Mouse (Mus musculus) C2C12 (cell line): ENCODE results near the gene Tdrkh. TPM values are rescaled to one million over a fixed set of nuclear protein-coding genes. Genes with fewer than 3 reads are reported as not detected.

Source experiments
- H3K27me3 ChIP-seq: one replicate; pipeline ENCODE4 v1.6.1; 2011; ENCODE audit not compliant: control insufficient read depth, insufficient read depth, insufficient read length
- H3K36me3 ChIP-seq: one replicate; pipeline ENCODE4 v1.6.1; 2011; ENCODE audit not compliant: control insufficient read depth, insufficient read depth
- H3K4me3 ChIP-seq: one replicate; pipeline ENCODE4 v1.5.1; 2011; ENCODE audit warnings: mild to moderate bottlenecking, control low read depth; ENCODE audit not compliant: poor library complexity, insufficient read depth, severe bottlenecking
- H3K79me2 ChIP-seq: one replicate; pipeline ENCODE4 v1.6.1; 2011; ENCODE audit not compliant: control insufficient read depth, insufficient read depth
- H3K79me3 ChIP-seq: one replicate; pipeline ENCODE4 v1.6.1; 2011; ENCODE audit warnings: low read depth, control low read depth
- H3ac ChIP-seq: one replicate; pipeline ENCODE3; 2011; ENCODE audit warnings: low read depth; ENCODE audit not compliant: control insufficient read depth, insufficient read length
- CEBPB ChIP-seq: IDR thresholded peaks from one replicate; pipeline ENCODE4 v1.6.1; 2011; ENCODE audit warnings: low read depth, mild to moderate bottlenecking, control low read depth, moderate library complexity
- CTCF ChIP-seq: IDR thresholded peaks from one replicate; pipeline ENCODE4 v1.5.1; 2011; ENCODE audit not compliant: control insufficient read depth, insufficient read depth, insufficient read length
- FOSL1 ChIP-seq: IDR thresholded peaks from one replicate; pipeline ENCODE4 v1.8.0; 2011; ENCODE audit warnings: mild to moderate bottlenecking, low read length; ENCODE audit not compliant: poor library complexity, insufficient read depth, severe bottlenecking
- MAX ChIP-seq: IDR thresholded peaks from one replicate; pipeline ENCODE4 v1.6.1; 2011; ENCODE audit warnings: mild to moderate bottlenecking, control low read depth
- MYOD1 ChIP-seq: IDR thresholded peaks from one replicate; pipeline ENCODE4 v1.6.1; 2011; ENCODE audit warnings: low read depth; ENCODE audit not compliant: control insufficient read depth, insufficient read length
- MYOG ChIP-seq: IDR thresholded peaks from one replicate; pipeline ENCODE4 v1.6.1; 2011; ENCODE audit not compliant: control insufficient read depth, insufficient read length; ENCODE audit errors: extremely low read depth
- USF1 ChIP-seq: IDR thresholded peaks from one replicate; pipeline ENCODE4 v1.6.1; 2011; ENCODE audit warnings: low read depth, mild to moderate bottlenecking, control low read depth, moderate library complexity
- long read RNA-seq, 2 experiments: library from polyadenylated mRNA; unstranded; transcript quantifications; one replicate each; pipeline ENCODE4 v2.0.0; 2019 to 2020
- polyA plus RNA-seq: library from polyadenylated mRNA; unstranded; fragments of >200 nt; fragmentation: generic; extraction: Trizol; gene quantifications from one replicate; pipeline ENCODE4 v1.2.1, GENCODE M21; 2012; ENCODE audit warnings: missing spikeins

Tdrkh gene
- 7.5 TPM for polyA plus RNA-seq
- long read RNA-seq, experiment 1, full-length matches to known transcripts: 19 of 26 reads
- long read RNA-seq, experiment 1, partial matches to known transcripts: 2 of 26 reads
- long read RNA-seq, experiment 1, other reads (novel, unspliced or antisense): 5 of 26 reads
- long read RNA-seq, experiment 2, full-length matches to known transcripts: 16 of 30 reads
- long read RNA-seq, experiment 2, partial matches to known transcripts: 5 of 30 reads
- long read RNA-seq, experiment 2, other reads (novel, unspliced or antisense): 9 of 30 reads

- no peaks in the 10 kb centered on the region for H3K79me3 ChIP-seq
- H3K36me3 ChIP-seq: no peaks in the 10 kb centered on the region
- peaks cover 10% of the 10 kb centered on the region for H3K27me3 ChIP-seq
- H3K79me2 ChIP-seq: no peaks in the 10 kb centered on the region
- peak within 1 kb of the TSS; percentile 6 for H3K4me3 ChIP-seq
- TF ChIP-seq MYOG (no peak), MAX (peak; percentile 69)
- peak within 1 kb of the TSS; percentile 59 for H3ac ChIP-seq
Observed at GRCm38 (mm10) chr3:94413031-94413679, at the start of gene Tdrkh. TSS of gene Tdrkh (plus strand) at chr3:94413273.

GRCm38 (mm10) chr3:94363291-94364153, 49.6 kb upstream of the Tdrkh start:
- H3K4me3 ChIP-seq: no peak overlapping the region
- peaks cover 18% of the 10 kb centered on the region for H3K27me3 ChIP-seq
- no peak for TF ChIP-seq MYOG
- no peak for TF ChIP-seq CEBPB
- TF ChIP-seq CTCF: no peak
- TF ChIP-seq MYOD1: no peak

GRCm38 (mm10) chr3:94364154-94364526, 48.9 kb upstream of the Tdrkh start:
- no peak overlapping the region for H3K4me3 ChIP-seq
- H3K27me3 ChIP-seq: peaks cover 18% of the 10 kb centered on the region
- no peaks in the 10 kb centered on the region for H3K79me3 ChIP-seq

More at GRCm38 (mm10) chr3:94363291-94364153, 49.6 kb upstream of the Tdrkh start:
- H3K79me2 ChIP-seq: no peaks in the 10 kb centered on the region
- no peak overlapping the region for H3ac ChIP-seq
- H3K36me3 ChIP-seq: no peaks in the 10 kb centered on the region
- H3K79me3 ChIP-seq: no peaks in the 10 kb centered on the region

GRCm38 (mm10) chr3:94366761-94367160, 46.3 kb upstream of the Tdrkh start:
- Histone ChIP-seq H3K36me3 (no peaks in the 10 kb centered on the region), H3K4me3 (no peak overlapping the region), H3ac (no peak overlapping the region), H3K27me3 (peaks cover 18% of the 10 kb centered on the region), H3K79me3 (no peaks in the 10 kb centered on the region), H3K79me2 (no peaks in the 10 kb centered on the region)
- TF ChIP-seq MYOG (no peak), CEBPB (no peak), CTCF (peak; percentile 86), USF1 (no peak)

More at GRCm38 (mm10) chr3:94364154-94364526, 48.9 kb upstream of the Tdrkh start:
- no peaks in the 10 kb centered on the region for H3K36me3 ChIP-seq
- no peak overlapping the region for H3ac ChIP-seq
- no peaks in the 10 kb centered on the region for H3K79me2 ChIP-seq
- TF ChIP-seq MYOG: no peak
- TF ChIP-seq USF1: no peak
- TF ChIP-seq CTCF: no peak
- no peak for TF ChIP-seq MYOD1
- no peak for TF ChIP-seq MAX

- no peaks in the 10 kb centered on the region for H3K79me2 ChIP-seq
- H3K79me3 ChIP-seq: no peaks in the 10 kb centered on the region
- H3K27me3 ChIP-seq: peaks cover 18% of the 10 kb centered on the region
- no peaks in the 10 kb centered on the region for H3K36me3 ChIP-seq
- H3K4me3 ChIP-seq: no peak overlapping the region
- no peak for TF ChIP-seq CTCF
- TF ChIP-seq FOSL1: no peak
- TF ChIP-seq MYOG: no peak
- no peak for TF ChIP-seq MYOD1
- TF ChIP-seq CEBPB: no peak
- TF ChIP-seq MAX: no peak
- TF ChIP-seq USF1: no peak
- H3ac ChIP-seq: no peak overlapping the region
Observed at GRCm38 (mm10) chr3:94367511-94367910, 45.6 kb upstream of the Tdrkh start.
